Mouse (Mus musculus) cerebellum, adult 11-12 months (tissue): ENCODE measurements around the gene Vps9d1.
"Not testable (repeated sequence)": the region's sequence is repeated elsewhere in the genome, so short reads cannot be mapped to it uniquely, and the experiment has no call there.

Experiments
- DNase-seq: peaks from one replicate; pipeline ENCODE4 v3.0.0; 2022

The Vps9d1 gene

DNA sequence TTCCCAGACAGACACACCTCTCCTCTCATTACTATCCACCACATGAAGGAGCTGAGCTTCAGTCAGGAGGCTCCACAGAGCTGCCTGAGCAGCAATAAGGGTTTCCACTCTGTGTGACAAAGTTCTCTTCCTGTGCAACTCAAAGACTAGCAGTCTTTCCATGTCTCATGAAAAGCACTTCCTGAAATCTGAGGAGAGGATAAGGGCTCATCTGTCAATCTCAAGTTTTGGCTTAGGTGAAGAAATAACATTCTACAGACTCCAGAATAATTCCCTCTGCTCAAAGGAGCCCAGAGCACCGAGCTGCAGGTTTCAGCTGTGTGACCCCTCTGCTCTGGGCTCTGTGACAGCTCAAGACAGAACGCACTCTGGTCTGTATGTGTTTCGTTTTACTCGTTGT is 1.2 kb downstream of the Vps9d1 start:
- no peak for DNase-seq

DNA sequence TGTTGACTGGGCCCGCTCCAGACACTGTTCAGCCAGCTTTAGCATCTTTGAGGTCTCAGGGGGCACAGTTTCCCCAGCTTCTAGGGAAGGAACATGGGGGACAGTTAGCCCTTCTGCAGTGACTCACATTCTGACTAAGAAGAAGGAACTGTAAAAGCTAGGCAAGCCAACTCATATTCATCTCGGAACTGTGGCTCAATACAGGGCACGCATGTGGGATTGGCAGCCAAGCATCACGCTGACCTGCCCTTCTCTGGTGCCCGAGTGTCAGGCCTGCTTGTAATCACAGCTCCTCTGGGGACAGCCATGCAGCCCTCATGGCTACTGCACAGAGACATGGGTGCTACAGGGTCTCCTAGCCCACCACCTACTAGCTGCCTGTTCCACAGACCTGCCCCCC is 3.2 kb downstream of the Vps9d1 start:
- DNase-seq = no peak

GRCm38 (mm10) chr8:123248596-123248995 is 5.6 kb downstream of the Vps9d1 start:
- DNase-seq = no peak

GRCm38 (mm10) chr8:123247748-123248147 is 6.4 kb downstream of the Vps9d1 start:
- no peak for DNase-seq

GRCm38 (mm10) chr8:123245543-123245942 is 8.6 kb downstream of the Vps9d1 start:
- no peak for DNase-seq

- no peak for DNase-seq
Measured at GRCm38 (mm10) chr8:123244382-123244781, 9.8 kb downstream of the Vps9d1 start.

- DNase-seq = no peak
Measured at GRCm38 (mm10) chr8:123243053-123243452, 11.1 kb downstream of the Vps9d1 start.

GRCm38 (mm10) chr8:123242107-123242923 is 11.8 kb downstream of the Vps9d1 start:
- DNase-seq = no peak

- DNase-seq = no peak
Measured at GRCm38 (mm10) chr8:123239398-123239797, 14.8 kb downstream of the Vps9d1 start.

DNA sequence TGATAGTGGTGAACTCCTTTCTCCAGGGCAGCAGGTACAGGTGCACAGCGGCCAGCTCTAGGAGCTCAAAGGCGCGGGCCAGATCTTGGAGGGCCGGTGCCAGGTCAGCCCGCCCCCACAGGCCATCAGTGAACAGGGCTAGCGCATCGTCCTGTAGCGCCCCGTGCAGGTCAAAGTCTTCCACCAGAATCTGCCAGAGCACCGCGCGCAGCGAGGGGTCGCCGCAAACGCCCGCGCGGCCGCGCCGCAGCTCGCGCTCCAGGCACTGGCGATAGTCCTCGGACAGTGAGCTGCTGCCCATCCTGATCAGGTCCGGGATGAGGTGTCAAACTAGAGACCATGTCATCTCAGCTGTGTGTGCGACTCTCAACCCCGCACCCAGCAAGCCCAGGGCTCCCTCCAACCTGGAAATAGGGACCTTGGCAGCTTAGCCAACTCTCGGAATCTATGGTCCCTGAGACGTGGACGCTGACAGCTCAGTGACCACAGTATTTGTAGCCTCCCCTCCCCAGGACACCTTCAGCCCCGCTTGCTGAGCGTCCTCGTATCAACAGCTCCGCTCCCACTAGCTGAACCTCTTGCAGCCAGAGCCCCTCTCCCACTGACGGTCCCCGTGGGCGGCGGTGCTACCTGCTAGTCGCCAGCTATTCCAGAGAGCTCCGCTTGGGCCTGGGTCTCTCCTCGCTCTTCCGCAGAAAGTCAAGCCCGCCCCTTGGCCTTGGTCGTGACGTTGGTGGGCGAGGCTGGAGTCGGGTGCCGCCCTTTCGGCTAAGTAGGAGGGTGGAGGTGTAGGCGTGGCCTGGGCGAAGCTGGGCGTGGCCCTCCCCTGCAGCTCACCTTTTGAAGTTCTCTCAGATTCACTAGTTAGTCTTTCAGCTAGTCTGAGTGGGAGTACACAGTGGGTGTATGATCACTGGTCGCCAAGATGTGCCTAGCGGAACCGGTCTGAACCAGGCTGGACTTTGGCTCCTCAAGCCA is 18.3 kb downstream of the Vps9d1 start, which contains the start of gene Spata2l:
Spata2l (minus strand) TSS at position 714 of the 978 bp plus-strand sequence.
- peak; percentile 86 for DNase-seq

DNA sequence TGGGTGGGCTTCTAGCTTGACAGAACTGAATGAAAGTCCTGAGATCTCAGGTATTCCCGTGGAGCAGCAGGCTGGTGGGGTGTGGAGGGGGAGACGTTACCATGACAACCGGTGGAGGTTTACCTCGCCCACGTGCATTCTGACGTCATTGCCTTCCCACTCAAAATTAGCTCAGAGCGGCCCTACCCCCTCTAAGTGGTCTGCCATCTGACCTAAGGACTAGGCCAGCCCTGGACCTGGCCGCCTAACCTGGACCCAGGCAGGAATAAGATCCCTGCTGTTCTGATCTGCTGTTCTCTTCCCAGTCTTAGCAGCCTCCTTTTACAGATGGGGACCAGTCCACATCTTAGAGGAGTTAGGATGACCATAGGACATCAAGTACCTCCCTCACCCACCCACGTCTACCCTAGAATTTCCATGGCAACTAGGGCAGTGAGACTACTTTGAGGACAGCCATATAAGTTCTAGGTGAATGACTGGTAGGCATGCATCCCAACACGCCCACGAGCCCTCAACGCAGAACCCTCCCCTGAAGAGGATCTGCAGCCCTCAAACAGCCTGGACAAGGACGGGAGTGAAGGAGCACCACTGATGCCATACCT is 19.1 kb downstream of the Vps9d1 start:
- peak; percentile 68 for DNase-seq

DNA sequence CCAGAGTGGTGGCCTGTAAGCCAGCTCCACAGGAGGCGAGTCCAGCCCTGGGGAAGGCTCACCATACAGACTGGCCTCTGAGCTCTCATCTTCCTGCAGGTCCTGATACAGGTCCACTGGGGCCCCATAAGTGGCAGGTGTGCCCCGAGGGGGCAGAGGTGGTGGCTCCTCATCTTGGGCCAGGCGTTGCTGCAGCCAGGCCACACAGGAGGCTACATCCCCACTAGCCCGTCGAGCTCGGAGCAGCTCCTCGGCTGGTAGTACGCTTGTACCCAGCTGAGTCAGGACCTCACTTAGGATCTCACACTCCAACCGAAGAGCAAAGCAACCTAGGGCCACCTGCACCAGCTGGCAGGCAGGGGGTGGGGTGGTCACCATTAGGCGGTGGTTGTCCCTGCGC is 20.4 kb downstream of the Vps9d1 start:
- no peak for DNase-seq

DNA sequence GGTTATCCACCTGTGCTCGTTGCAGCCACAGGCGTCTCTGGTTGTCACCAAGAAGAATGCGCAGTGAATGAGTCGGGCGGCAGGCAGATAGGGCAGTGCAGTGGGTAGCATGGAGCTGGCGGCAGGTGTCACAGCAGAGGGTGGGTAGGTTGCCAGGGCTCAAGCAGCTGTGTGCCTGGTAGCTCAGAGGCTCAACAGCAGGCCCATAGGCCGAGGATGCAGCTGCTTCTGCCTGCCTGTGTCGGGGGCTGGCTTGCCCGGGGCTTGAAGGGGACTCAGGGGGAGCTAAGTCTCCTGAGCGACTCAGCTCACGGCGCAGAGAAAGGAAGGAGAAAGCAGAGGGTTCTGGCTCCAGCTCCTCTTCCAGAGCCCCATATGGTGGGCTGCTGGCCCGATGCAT is 20.8 kb downstream of the Vps9d1 start:
- no peak for DNase-seq

- DNase-seq = no peak
Measured at GRCm38 (mm10) chr8:123232553-123232952, 21.6 kb downstream of the Vps9d1 start.

GRCm38 (mm10) chr8:123231742-123232141 is 22.4 kb downstream of the Vps9d1 start:
- no peak for DNase-seq

- DNase-seq = not testable (repeated sequence)
Measured at GRCm38 (mm10) chr8:123230326-123230725, 23.8 kb downstream of the Vps9d1 start.

DNA sequence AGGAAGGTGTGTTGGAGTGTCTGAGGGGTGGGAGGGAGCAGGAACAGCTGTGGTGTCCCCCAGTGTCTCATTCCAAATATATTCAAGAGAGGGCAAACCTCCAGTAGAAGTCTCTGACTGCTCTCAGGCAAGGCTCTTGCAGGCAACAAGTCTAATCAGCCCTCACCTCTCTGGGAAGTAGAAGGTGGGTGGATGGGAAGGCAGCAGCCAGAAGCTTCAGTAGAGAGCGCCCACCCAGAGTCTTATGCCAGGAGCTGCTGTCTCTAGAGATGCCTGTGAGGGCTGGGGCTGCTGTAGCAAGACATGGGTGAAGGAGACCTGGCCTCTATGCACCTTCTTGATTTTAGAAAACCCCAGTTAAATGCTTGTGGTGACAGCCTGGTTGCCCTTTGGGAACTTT is 25.7 kb downstream of the Vps9d1 start:
- no peak for DNase-seq

GRCm38 (mm10) chr8:123224278-123225266 is 29.6 kb downstream of the Vps9d1 start, which contains the start of gene Cdk10:
TSS of gene Cdk10 (plus strand) at chr8:123224842.
- DNase-seq = peak; percentile 91

DNA sequence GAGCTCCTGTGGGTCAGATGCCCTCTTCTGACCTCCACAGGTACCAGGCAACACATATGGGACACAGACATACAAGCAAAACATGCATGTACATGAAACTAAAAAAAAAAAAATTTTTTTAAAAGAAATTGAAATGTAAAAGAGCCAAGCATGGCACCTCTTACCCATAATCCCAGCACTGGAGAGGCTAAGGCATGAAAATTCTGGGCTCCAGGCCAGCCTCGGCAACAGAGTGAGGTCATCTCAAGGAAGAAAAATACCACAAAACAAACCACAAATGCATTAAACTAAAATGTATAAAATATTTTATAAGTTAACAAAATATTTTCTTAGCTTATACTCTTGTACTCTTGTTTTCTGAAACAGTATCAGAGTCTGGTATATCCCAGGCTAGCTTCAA is 33.2 kb downstream of the Vps9d1 start:
- DNase-seq = no peak

- no peak for DNase-seq
Measured at GRCm38 (mm10) chr8:123215430-123215829, 38.7 kb downstream of the Vps9d1 start.

DNA sequence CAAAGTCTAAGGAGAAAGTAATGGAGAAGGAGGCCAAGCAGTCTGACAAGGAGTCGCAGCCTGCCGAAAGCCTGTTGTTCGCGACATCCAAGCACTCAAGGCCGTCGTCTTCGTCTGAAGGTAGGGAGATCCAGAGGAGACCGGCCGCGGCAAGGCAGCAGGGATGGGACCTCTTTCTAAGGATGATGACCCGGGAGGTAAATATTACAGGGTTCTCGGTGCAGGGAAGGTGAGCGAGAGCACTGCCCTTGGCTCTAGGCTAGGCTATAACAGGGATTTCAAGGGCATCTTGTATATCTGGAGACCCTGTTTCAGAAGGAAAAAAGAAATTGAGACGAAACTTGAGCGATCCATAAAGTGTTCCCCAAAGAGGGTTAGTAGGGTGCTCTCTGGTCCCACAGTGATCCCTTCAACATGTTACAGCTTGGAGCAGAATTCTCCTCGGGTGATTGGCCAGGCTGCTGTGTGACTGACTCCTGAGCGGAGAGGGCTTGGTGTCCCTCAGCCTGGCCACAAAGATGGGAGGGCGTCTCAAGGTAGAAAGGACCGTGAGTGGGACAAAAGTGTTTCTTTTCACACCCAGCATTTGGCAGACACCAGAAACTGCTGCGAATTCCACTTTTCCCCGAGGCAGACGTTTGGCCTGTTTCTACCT is 40.9 kb downstream of the Vps9d1 start:
- no peak for DNase-seq
